Mouse (Mus musculus) heart, adult 2 months (tissue): Measurements from ENCODE around the gene Ldhal6b. TPM values are rescaled to one million over a fixed set of nuclear protein-coding genes. Genes with fewer than 3 reads are reported as not detected.

Experiments
- DNase-seq, 2 experiments: peaks; one replicate each; pipeline ENCODE4 v3.0.0; 2021
- H3K27ac ChIP-seq: fragments of 200-600 bp; 2 replicates; pipeline ENCODE4 v1.8.1; 2022
- H3K27me3 ChIP-seq: fragments of 200-500 bp; 2 replicates; pipeline ENCODE4 v1.6.1; 2012; ENCODE audit warnings: mild to moderate bottlenecking, low read length, inconsistent platforms, mixed read lengths; ENCODE audit not compliant: control insufficient read depth, insufficient read depth
- H3K36me3 ChIP-seq: fragments of 200-500 bp; 2 replicates; pipeline ENCODE4 v1.6.1; 2012; ENCODE audit warnings: low read length, inconsistent platforms; ENCODE audit not compliant: control insufficient read depth, insufficient read depth
- H3K4me1 ChIP-seq: fragments of 200-500 bp; 2 replicates; pipeline ENCODE4 v1.6.1; 2011; ENCODE audit warnings: low read length; ENCODE audit not compliant: control insufficient read depth, insufficient read depth
- H3K4me3 ChIP-seq: fragments of 200-600 bp; 2 replicates; pipeline ENCODE4 v1.8.1; 2022
- H3K79me2 ChIP-seq: fragments of 200-500 bp; replicated peaks from 2 replicates; pipeline ENCODE4 v1.6.1; 2012; ENCODE audit warnings: mild to moderate bottlenecking, inconsistent platforms, low read length, moderate library complexity, mixed read lengths; ENCODE audit not compliant: control insufficient read depth, insufficient read depth
- H3K9ac ChIP-seq: fragments of 200-500 bp; 2 replicates; pipeline ENCODE4 v1.6.1; 2012; ENCODE audit warnings: low read depth, mild to moderate bottlenecking, control low read depth, inconsistent platforms, low read length, mixed read lengths
- CTCF ChIP-seq: fragments of 200-600 bp; IDR thresholded peaks from 2 replicates; pipeline ENCODE4 v1.8.1; 2022; ENCODE audit warnings: antibody characterized with exemption, mild to moderate bottlenecking, moderate library complexity
- EP300 ChIP-seq: fragments of 200-500 bp; IDR thresholded peaks from 2 replicates; pipeline ENCODE4 v1.6.1; 2011; ENCODE audit warnings: low read depth, low read length, control low read depth; ENCODE audit not compliant: insufficient read depth
- POLR2A ChIP-seq: fragments of 200-500 bp; IDR thresholded peaks from 2 replicates; pipeline ENCODE4 v1.6.1; 2011; ENCODE audit warnings: mild to moderate bottlenecking, low read depth, low read length, control low read depth; ENCODE audit not compliant: insufficient read depth
- WGBS: fragments of 180-500 bp; shearing (Covaris S2); methylation state at CpG from one replicate; pipeline ENCODE4 v1.1.7; 2018; 5-methylcytosine and 5-hydroxymethylcytosine counted together
- intact Hi-C: fragments of 180-260 bp; cut with DNase I; formaldehyde crosslinking; loops from one replicate; pipeline ENCODE4 v1.15.1; 2025
- polyA plus RNA-seq: library from polyadenylated mRNA; depleted of rRNA; stranded (reverse); fragments of >200 nt; gene quantifications from 2 replicates; pipeline ENCODE4 v1.2.3, GENCODE M21; 2012
- total RNA-seq, 2 experiments: library from RNA; stranded (reverse); gene quantifications; 2 replicates each; pipeline ENCODE4 v1.2.3; 2021

Ldhal6b gene
- total and polyA plus RNA-seq, 3 experiments, result 0.21 to 0.49 (median 0.36) TPM

- Histone ChIP-seq H3K4me1 (no peaks in the 10 kb centered on the region), H3K9ac (no peak overlapping the region), H3K27ac (no peak overlapping the region), H3K27me3 (no peaks in the 10 kb centered on the region), H3K36me3 (no peaks in the 10 kb centered on the region), H3K79me2 (no peaks in the 10 kb centered on the region), H3K4me3 (no peak overlapping the region)
- no peak for DNase-seq
- 29% methylated on average over 6 of the region's 6 CpGs for WGBS
- intact Hi-C loops, result no loop called here
- TF ChIP-seq EP300 (no peak), CTCF (no peak), POLR2A (no peak)
Measured at GRCm38 (mm10) chr17:5407030-5407429, 11.5 kb downstream of the Ldhal6b start.

DNA sequence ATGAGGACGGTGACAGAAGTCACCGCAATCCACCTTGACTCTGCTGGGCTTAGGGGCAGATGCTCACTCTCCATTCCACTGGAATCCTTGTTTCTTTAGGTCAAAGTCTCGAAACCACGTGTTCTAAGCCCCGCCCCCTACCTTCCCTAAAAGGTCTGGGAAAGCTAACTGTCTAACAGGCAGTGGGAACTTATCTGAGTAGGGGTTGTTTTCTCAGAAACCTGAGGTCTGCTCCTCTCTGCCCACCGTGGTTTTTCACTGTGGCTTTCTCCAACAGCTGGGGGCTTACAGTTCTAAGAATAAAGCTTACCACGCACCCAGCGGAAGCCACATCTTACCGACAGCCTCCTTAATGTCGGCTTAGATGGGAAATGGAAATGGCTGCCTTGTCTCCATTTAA, 12.0 kb downstream of the Ldhal6b start:
- WGBS, result 31% methylated on average over 10 of the region's 10 CpGs
- no peaks in the 10 kb centered on the region for H3K79me2 ChIP-seq
- no peaks in the 10 kb centered on the region for H3K36me3 ChIP-seq
- H3K4me1 ChIP-seq, result no peaks in the 10 kb centered on the region
- no peak overlapping the region for H3K9ac ChIP-seq
- no peak for DNase-seq
- intact Hi-C loops, result no loop called here
- no peak overlapping the region for H3K27ac ChIP-seq
- TF ChIP-seq EP300 (no peak), POLR2A (no peak)
- H3K4me3 ChIP-seq, result no peak overlapping the region
- H3K27me3 ChIP-seq, result no peaks in the 10 kb centered on the region

DNA sequence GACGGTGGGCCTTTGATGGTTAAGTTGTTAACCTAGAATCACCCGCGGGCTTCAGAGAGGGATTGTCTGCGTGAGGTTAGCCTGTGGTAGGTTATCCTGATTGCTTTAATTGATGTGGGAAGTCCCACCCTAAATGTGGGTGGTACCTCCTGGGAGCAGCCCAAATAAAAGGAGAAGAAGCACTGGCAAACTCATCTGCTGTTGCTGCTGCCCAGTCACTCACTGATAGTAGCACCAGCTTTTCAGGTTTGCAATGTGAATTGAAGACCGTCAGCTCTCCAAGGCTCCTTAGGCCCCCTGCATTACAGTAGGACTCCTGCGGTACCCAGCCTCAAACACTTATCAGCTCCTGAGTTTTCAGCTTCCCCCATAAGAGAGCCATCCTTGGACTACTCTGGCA, 14.7 kb downstream of the Ldhal6b start:
- DNase-seq, result no peak
- 89% methylated on average over 6 of the region's 6 CpGs for WGBS
- Histone ChIP-seq H3K4me3 (no peak overlapping the region), H3K79me2 (no peaks in the 10 kb centered on the region), H3K27me3 (no peaks in the 10 kb centered on the region), H3K9ac (no peak overlapping the region), H3K36me3 (no peaks in the 10 kb centered on the region), H3K4me1 (no peaks in the 10 kb centered on the region), H3K27ac (no peak overlapping the region)
- intact Hi-C loops, result no loop called here
- no peak for TF ChIP-seq EP300
- no peak for TF ChIP-seq POLR2A
- no peak for TF ChIP-seq CTCF

DNA sequence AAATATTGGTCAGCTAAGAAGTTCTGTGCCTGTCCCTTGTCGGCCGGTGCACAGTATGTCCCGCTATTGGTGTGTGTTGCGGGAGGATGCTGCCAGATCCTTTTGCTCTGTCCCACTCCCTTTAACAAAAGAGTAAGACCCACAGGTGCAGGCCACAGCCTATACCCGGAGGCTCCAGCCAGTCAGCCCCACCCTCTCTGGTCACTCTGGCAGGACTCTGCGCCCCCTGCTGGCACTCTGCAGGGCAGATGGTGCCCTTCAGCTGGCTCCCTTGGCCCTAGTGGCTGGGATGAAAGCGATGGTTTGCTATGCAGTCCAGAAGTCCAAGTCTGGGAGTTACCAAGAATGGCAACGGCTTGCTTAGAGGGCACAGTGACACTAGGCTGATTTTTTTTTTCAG, 15.9 kb downstream of the Ldhal6b start:
- Histone ChIP-seq H3K36me3 (no peaks in the 10 kb centered on the region), H3K9ac (no peak overlapping the region), H3K4me3 (no peak overlapping the region), H3K27ac (no peak overlapping the region), H3K79me2 (no peaks in the 10 kb centered on the region), H3K4me1 (0 out of 2 replicates have a peak, but pooled peaks cover under 1% of the 10 kb centered on the region), H3K27me3 (no peaks in the 10 kb centered on the region)
- peak; percentile 70 to 73 for DNase-seq
- 33% methylated on average over 8 of the region's 8 CpGs for WGBS
- TF ChIP-seq CTCF, result peak; percentile 80
- no peak for TF ChIP-seq EP300
- intact Hi-C loops, result no loop called here

- H3K36me3 ChIP-seq, result no peaks in the 10 kb centered on the region
- WGBS, result 13% methylated on average over 9 of the region's 9 CpGs
- 0 out of 2 replicates have a peak, but pooled peaks cover 2% of the 10 kb centered on the region for H3K4me1 ChIP-seq
- TF ChIP-seq POLR2A (no peak), CTCF (peak; percentile 77)
- no peak overlapping the region for H3K9ac ChIP-seq
- intact Hi-C loops, result no loop called here
- no peak overlapping the region for H3K27ac ChIP-seq
- no peaks in the 10 kb centered on the region for H3K79me2 ChIP-seq
- DNase-seq, result peak; percentile 43 to 75
- no peaks in the 10 kb centered on the region for H3K27me3 ChIP-seq
- H3K4me3 ChIP-seq, result no peak overlapping the region
Measured at GRCm38 (mm10) chr17:5402069-5402468, 16.5 kb downstream of the Ldhal6b start.

DNA sequence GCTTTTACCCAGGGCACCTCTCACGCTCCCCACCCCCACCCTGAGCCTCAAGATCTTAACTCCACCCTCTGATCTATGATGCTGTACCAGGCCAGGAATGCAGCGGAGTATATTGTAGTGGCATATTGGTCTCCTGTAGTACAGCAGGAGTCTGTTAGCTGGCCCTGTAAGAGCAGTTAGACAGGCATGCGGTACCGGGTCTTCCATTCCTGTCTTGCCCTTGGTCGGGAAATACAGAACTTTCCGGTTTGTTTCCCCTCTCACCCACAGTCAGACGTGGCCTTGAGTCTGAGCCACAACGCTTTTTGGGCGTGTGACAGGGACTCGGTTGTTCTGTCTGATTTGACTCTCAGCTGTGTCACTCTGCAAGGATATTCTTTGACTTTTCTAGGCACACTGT, 17.3 kb downstream of the Ldhal6b start:
- TF ChIP-seq POLR2A (no peak), CTCF (no peak), EP300 (no peak)
- Histone ChIP-seq H3K4me1 (0 out of 2 replicates have a peak, but pooled peaks cover 2% of the 10 kb centered on the region), H3K27ac (no peak overlapping the region), H3K79me2 (no peaks in the 10 kb centered on the region), H3K36me3 (no peaks in the 10 kb centered on the region), H3K27me3 (no peaks in the 10 kb centered on the region), H3K9ac (no peak overlapping the region), H3K4me3 (no peak overlapping the region)
- DNase-seq, result no peak
- WGBS, result 88% methylated on average over 10 of the region's 10 CpGs
- intact Hi-C loops, result no loop called here
